Mouse (Mus musculus) B cell, adult 62 days (primary cell): ENCODE data around the gene Itpr1. TPM values are rescaled to one million over a fixed set of nuclear protein-coding genes. Genes with fewer than 3 reads are reported as not detected.

ENCODE experiments used
- total RNA-seq: library from RNA; stranded (reverse); gene quantifications from 4 replicates; pipeline ENCODE4 v1.2.4, GENCODE M21; 2023

The Itpr1 gene
- total RNA-seq = 179 to 196 TPM (median 189 TPM) in 4 replicates

DNA sequence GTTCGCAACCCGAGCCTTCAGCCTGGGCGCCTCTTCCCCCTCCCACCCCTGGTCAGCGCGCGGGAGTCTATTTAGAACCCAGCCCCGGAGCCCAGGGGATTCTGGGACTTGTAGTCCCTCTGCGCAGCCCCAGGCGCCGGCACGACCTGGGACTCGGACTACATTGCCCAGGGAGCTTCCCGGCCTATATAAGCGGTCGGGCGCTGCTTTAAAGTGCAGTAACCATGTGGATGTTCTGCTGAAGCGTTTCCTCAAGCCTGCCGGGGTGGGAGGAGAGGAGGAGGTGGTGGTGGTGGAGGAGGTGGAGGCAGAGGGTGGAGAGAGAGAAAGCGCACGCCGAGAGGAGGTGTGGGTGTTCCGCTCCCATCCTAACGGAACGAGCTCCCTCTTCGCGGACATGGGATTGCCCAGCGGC lies at the start of gene Itpr1:
TSS of gene Itpr1 (plus strand) at position 216 of the 415 bp plus-strand sequence.

GRCm38 (mm10) chr6:108184847-108185684 lies 27.8 kb upstream of the Itpr1 start, which contains the start of gene Sumf1:
Gene Sumf1 (minus strand): TSS chr6:108185582.

Other genes with a start within 250 kb of the Itpr1 start
- 1.2 to 1.8 TPM (median 1.6 TPM) in 4 replicates for gene Setmar, start 148.1 kb upstream of the Itpr1 start, total RNA-seq
- gene Sumf1, start 27.5 kb upstream of the Itpr1 start, total RNA-seq = 27.3 to 33.1 TPM (median 30.2 TPM) in 4 replicates